ENCODE assay signal across 8 mouse cellular contexts in the genomic region with DNA sequence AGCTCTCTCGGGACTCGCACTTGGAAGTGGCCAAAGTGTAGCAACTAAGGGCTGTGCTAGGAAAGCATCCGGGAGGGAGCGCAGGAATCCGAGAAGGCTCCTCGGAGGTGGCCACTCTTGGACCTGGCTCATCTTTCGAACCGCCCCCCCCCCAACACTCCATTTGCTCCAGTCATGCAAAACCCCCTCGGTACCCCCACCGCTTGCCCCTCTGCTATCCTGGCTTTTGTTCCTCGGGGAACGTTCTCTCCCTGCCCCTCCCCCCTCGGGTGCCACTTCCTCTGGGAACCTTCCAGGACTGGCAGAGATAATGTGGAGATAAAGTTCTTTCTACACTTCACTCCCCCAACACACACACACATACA. TPM values are rescaled to one million over a fixed set of nuclear protein-coding genes. Genes with fewer than 3 reads are reported as not detected.
A peak's percentile ranks its signal among the peaks of the same experiment; 100 is the strongest.
DNase-seq lines count a peak whose midpoint lies in the region; ATAC-seq and TF ChIP-seq lines count a peak whose summit lies in the region.

No protein-coding gene starts in this region.

- TF ChIP-seq POLR2A in testis, adult 2 months (IDR thresholded peaks at IDR 0.05; ENCODE audit: control insufficient read depth, low read depth, low read length), result no peak

- no peaks in the 10 kb centered on the region for H3K36me3 ChIP-seq in heart, embryonic 10.5 days
- H3K36me3 ChIP-seq in testis, adult 2 months (ENCODE audit: control insufficient read depth, insufficient read depth, low read length), result no peaks in the 10 kb centered on the region
- no peaks in the 10 kb centered on the region for H3K36me3 ChIP-seq in limb, embryonic 15.5 days
- no peaks in the 10 kb centered on the region for H3K36me3 ChIP-seq in stomach, embryonic 16.5 days (ENCODE audit: control insufficient read depth, insufficient read depth, low read length)

- H3K9me3 ChIP-seq in heart, embryonic 10.5 days, result no peaks in the 10 kb centered on the region
- no peaks in the 10 kb centered on the region for H3K9me3 ChIP-seq in limb, embryonic 15.5 days
- no peaks in the 10 kb centered on the region for H3K9me3 ChIP-seq in stomach, embryonic 16.5 days (replicated peaks; ENCODE audit: control insufficient read depth, low read length)

- peaks cover 75% of the 10 kb centered on the region for H3K27me3 ChIP-seq in heart, embryonic 10.5 days (ENCODE audit: insufficient read depth, poor library complexity, severe bottlenecking)
- no peaks in the 10 kb centered on the region for H3K27me3 ChIP-seq in testis, adult 2 months (ENCODE audit: control insufficient read depth, insufficient read depth, low read length)
- H3K27me3 ChIP-seq in limb, embryonic 15.5 days, result peaks cover 18% of the 10 kb centered on the region
- peaks cover 4% of the 10 kb centered on the region; the same call in 1 of the 2 replicates for H3K27me3 ChIP-seq in stomach, embryonic 16.5 days (ENCODE audit: control insufficient read depth, insufficient read depth, low read length)

- H3K4me2 ChIP-seq in limb, embryonic 15.5 days, result peak overlapping the region; percentile 99
- peak overlapping the region; percentile 99 for H3K4me2 ChIP-seq in stomach, embryonic 16.5 days (ENCODE audit: low read depth, low read length)

- peak overlapping the region; percentile 72 for H3K4me3 ChIP-seq in heart, embryonic 10.5 days
- H3K4me3 ChIP-seq in testis, adult 2 months (ENCODE audit: control insufficient read depth, low read depth, low read length), result peak overlapping the region; percentile 39
- peak overlapping the region; percentile 66 for H3K4me3 ChIP-seq in limb, embryonic 15.5 days
- peak overlapping the region; percentile 68 for H3K4me3 ChIP-seq in stomach, embryonic 16.5 days (replicated peaks; ENCODE audit: low read length)

- WGBS in heart, embryonic 10.5 days, result 0% methylated on average over 13 of the region's 13 CpGs
- WGBS in limb, embryonic 15.5 days, result 0% methylated on average over 12 of the region's 13 CpGs
- 2% methylated on average over 13 of the region's 13 CpGs for WGBS in stomach, embryonic 16.5 days

- peak; percentile 76 for DNase-seq in heart, embryonic 10.5 days (ENCODE audit: low spot score)
- DNase-seq in heart, adult 11 months, result no peak
- no peak for DNase-seq in testis, postnatal 14 days (ENCODE audit: low spot score)
- DNase-seq in ovary, postnatal 10 days (ENCODE audit: low spot score), result no peak
- DNase-seq in cerebellum, adult 18-20 months, result no peak

- no peak for ATAC-seq in limb, embryonic 15.5 days (ENCODE audit: insufficient number of reproducible peaks, low FRiP score, low TSS enrichment, low read depth)
- no peak for ATAC-seq in stomach, embryonic 16.5 days (ENCODE audit: insufficient read depth, low FRiP score)

- H3K9ac ChIP-seq in limb, embryonic 15.5 days, result 0 out of 2 replicates have a peak overlapping the region, but pooled peaks have one; percentile 46
- peak overlapping the region; percentile 79; the same call in 1 of the 2 replicates for H3K9ac ChIP-seq in stomach, embryonic 16.5 days (ENCODE audit: low read length)

- peaks cover 65% of the 10 kb centered on the region for H3K4me1 ChIP-seq in heart, embryonic 10.5 days
- peaks cover 16% of the 10 kb centered on the region for H3K4me1 ChIP-seq in testis, adult 2 months (ENCODE audit: control insufficient read depth, insufficient read depth, low read length)
- H3K4me1 ChIP-seq in limb, embryonic 15.5 days, result peaks cover 51% of the 10 kb centered on the region
- peaks cover 27% of the 10 kb centered on the region; the same call in 1 of the 2 replicates for H3K4me1 ChIP-seq in stomach, embryonic 16.5 days (ENCODE audit: control insufficient read depth, insufficient read depth, low read length)

- TF ChIP-seq CTCF in testis, adult 2 months (IDR thresholded peaks at IDR 0.05; ENCODE audit: control insufficient read depth, insufficient read depth, insufficient replicate concordance, low read depth, low read length), result no peak

- H3K27ac ChIP-seq in heart, embryonic 10.5 days, result peak overlapping the region; percentile 88
- no peak overlapping the region for H3K27ac ChIP-seq in testis, adult 2 months (ENCODE audit: control insufficient read depth, insufficient read depth, low read depth, low read length)
- no peak overlapping the region for H3K27ac ChIP-seq in limb, embryonic 15.5 days
- H3K27ac ChIP-seq in stomach, embryonic 16.5 days (ENCODE audit: low read length), result no peak overlapping the region

RNA-seq across cellular contexts. Expression of a gene that starts 0.7 kb away (rescaled TPM):
- 49.5 and 70.0 TPM in 2 replicates for polyA plus RNA-seq in heart, embryonic 10.5 days (2016; fragmentation: Nextera tagmentation; extraction: Ambion mirVana)
- polyA plus RNA-seq in testis, adult 2 months (2012; rRNA removed), result 2.4 and 2.8 TPM in 2 replicates
- 25.5 and 27.5 TPM in 2 replicates for polyA plus RNA-seq in limb, embryonic 15.5 days (2015; fragmentation: Nextera tagmentation; extraction: Ambion mirVana)
- polyA plus RNA-seq in stomach, embryonic 16.5 days (2015; fragmentation: Nextera tagmentation; extraction: Ambion mirVana), result 15.5 and 15.7 TPM in 2 replicates

RNA-seq across cellular contexts. Expression of a gene that starts 36.7 kb away (rescaled TPM):
- 0.06 and 0.20 TPM in 2 replicates for polyA plus RNA-seq in heart, embryonic 10.5 days (2016; fragmentation: Nextera tagmentation; extraction: Ambion mirVana)
- polyA plus RNA-seq in testis, adult 2 months (2012; rRNA removed), result 64.1 and 88.7 TPM in 2 replicates
- 3.4 and 3.8 TPM in 2 replicates for polyA plus RNA-seq in limb, embryonic 15.5 days (2015; fragmentation: Nextera tagmentation; extraction: Ambion mirVana)
- 0.44 and 0.86 TPM in 2 replicates for polyA plus RNA-seq in stomach, embryonic 16.5 days (2015; fragmentation: Nextera tagmentation; extraction: Ambion mirVana)

RNA-seq across cellular contexts. Expression of a gene that starts 59.1 kb away (rescaled TPM):
- 139 and 162 TPM in 2 replicates for polyA plus RNA-seq in heart, embryonic 10.5 days (2016; fragmentation: Nextera tagmentation; extraction: Ambion mirVana)
- 76.7 and 77.9 TPM in 2 replicates for polyA plus RNA-seq in testis, adult 2 months (2012; rRNA removed)
- 112 and 115 TPM in 2 replicates for polyA plus RNA-seq in limb, embryonic 15.5 days (2015; fragmentation: Nextera tagmentation; extraction: Ambion mirVana)
- polyA plus RNA-seq in stomach, embryonic 16.5 days (2015; fragmentation: Nextera tagmentation; extraction: Ambion mirVana), result 102 TPM in 2 replicates

Comparison
In these comparisons a context has a peak if more than half of its experiments do, and no peak if none do; other contexts are left out.
1. RNA of a gene that starts 36.7 kb away (polyA plus RNA-seq): 64.1 to 88.7 TPM in testis, adult 2 months; 3.4 to 3.8 TPM in limb, embryonic 15.5 days, 0.44 to 0.86 TPM in stomach, embryonic 16.5 days and 0.06 to 0.20 TPM in heart, embryonic 10.5 days; every median in the first group is over 10 times any median in the second.
2. Peak in every context shown above with its lines, with median percentiles within 50 percentile points of each other: H3K4me3 ChIP-seq.